Mouse (Mus musculus): ENCODE measurements at regions not wholly inside any gene's neighbourhood (a gene's known extent, or its start where the extent isn't known, plus 50 kb on each side); places are given as distances from the start of the nearest gene placed in this dataset.

- Histone ChIP-seq H3K27ac (ENCODE audit: low read depth) (no peak overlapping the region), H3K27me3 (ENCODE audit: control insufficient read depth, insufficient read depth, low read length) (no peaks in the 10 kb centered on the region), H3K36me3 (replicated peaks; ENCODE audit: control insufficient read depth, insufficient read depth, low read length) (no peaks in the 10 kb centered on the region), H3K9ac (replicated peaks; ENCODE audit: low read depth, low read length) (no peak overlapping the region), H3K4me2 (ENCODE audit: low read depth, low read length) (no peak overlapping the region), H3K4me1 (ENCODE audit: control insufficient read depth, insufficient read depth) (no peaks in the 10 kb centered on the region), H3K4me3 (ENCODE audit: low read depth, low read length) (no peak overlapping the region), H3K9me3 (replicated peaks; ENCODE audit: control insufficient read depth, low read length) (no peaks in the 10 kb centered on the region)
- no peak for ATAC-seq (ENCODE audit: insufficient read depth, low read depth)
- peak; percentile 30 for TF ChIP-seq CTCF (IDR thresholded peaks at IDR 0.05; ENCODE audit: low read depth)
- TF ChIP-seq EP300 (IDR thresholded peaks at IDR 0.05; ENCODE audit: low read depth): no peak
- DNase-seq (ENCODE audit: low spot score): no peak
Observed at GRCm38 (mm10) chr10:26540189-26540588, 164.4 kb upstream of the L3mbtl3 start.

- ATAC-seq (ENCODE audit: insufficient read depth, low read depth) (no peak), DNase-seq (ENCODE audit: low spot score) (no peak)
- Histone ChIP-seq H3K4me2 (ENCODE audit: low read depth, low read length) (no peak overlapping the region), H3K36me3 (replicated peaks; ENCODE audit: control insufficient read depth, insufficient read depth, low read length) (no peaks in the 10 kb centered on the region), H3K4me3 (ENCODE audit: low read depth, low read length) (no peak overlapping the region), H3K27me3 (ENCODE audit: control insufficient read depth, insufficient read depth, low read length) (no peaks in the 10 kb centered on the region), H3K9me3 (replicated peaks; ENCODE audit: control insufficient read depth, low read length) (no peaks in the 10 kb centered on the region), H3K9ac (replicated peaks; ENCODE audit: low read depth, low read length) (no peak overlapping the region), H3K27ac (ENCODE audit: low read depth) (no peak overlapping the region), H3K4me1 (ENCODE audit: control insufficient read depth, insufficient read depth) (no peaks in the 10 kb centered on the region)
- TF ChIP-seq CTCF (IDR thresholded peaks at IDR 0.05; ENCODE audit: low read depth): no peak
- no peak for TF ChIP-seq EP300 (IDR thresholded peaks at IDR 0.05; ENCODE audit: low read depth)
- 73% methylated on average over 1 of the region's 1 CpGs for WGBS
Observed at GRCm38 (mm10) chr10:26544061-26544460, 168.3 kb upstream of the L3mbtl3 start.

GRCm38 (mm10) chr10:26544796-26545195 is 169.0 kb upstream of the L3mbtl3 start:
- no peaks in the 10 kb centered on the region for H3K4me1 ChIP-seq (ENCODE audit: control insufficient read depth, insufficient read depth)
- no peaks in the 10 kb centered on the region for H3K27me3 ChIP-seq (ENCODE audit: control insufficient read depth, insufficient read depth, low read length)
- ATAC-seq (ENCODE audit: insufficient read depth, low read depth) (no peak), DNase-seq (ENCODE audit: low spot score) (no peak)
- H3K4me3 ChIP-seq (ENCODE audit: low read depth, low read length): no peak overlapping the region
- no peaks in the 10 kb centered on the region for H3K36me3 ChIP-seq (replicated peaks; ENCODE audit: control insufficient read depth, insufficient read depth, low read length)
- H3K27ac ChIP-seq (ENCODE audit: low read depth): no peak overlapping the region
- no peak for TF ChIP-seq EP300 (IDR thresholded peaks at IDR 0.05; ENCODE audit: low read depth)
- TF ChIP-seq CTCF (IDR thresholded peaks at IDR 0.05; ENCODE audit: low read depth): no peak
- no peaks in the 10 kb centered on the region for H3K9me3 ChIP-seq (replicated peaks; ENCODE audit: control insufficient read depth, low read length)
- H3K9ac ChIP-seq (replicated peaks; ENCODE audit: low read depth, low read length): no peak overlapping the region
- WGBS: 57% methylated on average over 1 of the region's 1 CpGs
- no peak overlapping the region for H3K4me2 ChIP-seq (ENCODE audit: low read depth, low read length)

- H3K27ac ChIP-seq (ENCODE audit: low read depth): no peak overlapping the region
- no peak for TF ChIP-seq CTCF (IDR thresholded peaks at IDR 0.05; ENCODE audit: low read depth)
- TF ChIP-seq EP300 (IDR thresholded peaks at IDR 0.05; ENCODE audit: low read depth): no peak
- H3K4me1 ChIP-seq (ENCODE audit: control insufficient read depth, insufficient read depth): no peaks in the 10 kb centered on the region
- WGBS: 87% methylated on average over 8 of the region's 8 CpGs
- H3K9me3 ChIP-seq (replicated peaks; ENCODE audit: control insufficient read depth, low read length): no peaks in the 10 kb centered on the region
- no peaks in the 10 kb centered on the region for H3K36me3 ChIP-seq (replicated peaks; ENCODE audit: control insufficient read depth, insufficient read depth, low read length)
- H3K4me3 ChIP-seq (ENCODE audit: low read depth, low read length): no peak overlapping the region
- no peaks in the 10 kb centered on the region for H3K27me3 ChIP-seq (ENCODE audit: control insufficient read depth, insufficient read depth, low read length)
- DNase-seq (ENCODE audit: low spot score) (no peak), ATAC-seq (ENCODE audit: insufficient read depth, low read depth) (no peak)
- no peak overlapping the region for H3K4me2 ChIP-seq (ENCODE audit: low read depth, low read length)
- H3K9ac ChIP-seq (replicated peaks; ENCODE audit: low read depth, low read length): no peak overlapping the region
Observed at GRCm38 (mm10) chr10:26556246-26556645, 180.5 kb upstream of the L3mbtl3 start.

- DNase-seq (ENCODE audit: low spot score) (no peak), ATAC-seq (ENCODE audit: insufficient read depth, low read depth) (no peak)
- peaks cover 7% of the 10 kb centered on the region for H3K4me1 ChIP-seq (ENCODE audit: control insufficient read depth, insufficient read depth)
- no peak for TF ChIP-seq EP300 (IDR thresholded peaks at IDR 0.05; ENCODE audit: low read depth)
- no peak for TF ChIP-seq CTCF (IDR thresholded peaks at IDR 0.05; ENCODE audit: low read depth)
- WGBS: 41% methylated on average over 1 of the region's 1 CpGs
- no peaks in the 10 kb centered on the region for H3K27me3 ChIP-seq (ENCODE audit: control insufficient read depth, insufficient read depth, low read length)
- no peak overlapping the region for H3K4me2 ChIP-seq (ENCODE audit: low read depth, low read length)
- H3K36me3 ChIP-seq (replicated peaks; ENCODE audit: control insufficient read depth, insufficient read depth, low read length): no peaks in the 10 kb centered on the region
- no peak overlapping the region for H3K27ac ChIP-seq (ENCODE audit: low read depth)
- H3K4me3 ChIP-seq (ENCODE audit: low read depth, low read length): no peak overlapping the region
- H3K9me3 ChIP-seq (replicated peaks; ENCODE audit: control insufficient read depth, low read length): no peaks in the 10 kb centered on the region
- H3K9ac ChIP-seq (replicated peaks; ENCODE audit: low read depth, low read length): no peak overlapping the region
Observed at GRCm38 (mm10) chr10:26558118-26558517, 182.3 kb upstream of the L3mbtl3 start.

- H3K36me3 ChIP-seq (replicated peaks; ENCODE audit: control insufficient read depth, insufficient read depth, low read length): no peaks in the 10 kb centered on the region
- 62% methylated on average over 4 of the region's 4 CpGs for WGBS
- H3K4me3 ChIP-seq (ENCODE audit: low read depth, low read length): no peak overlapping the region
- no peaks in the 10 kb centered on the region for H3K27me3 ChIP-seq (ENCODE audit: control insufficient read depth, insufficient read depth, low read length)
- no peak overlapping the region for H3K4me2 ChIP-seq (ENCODE audit: low read depth, low read length)
- no peak overlapping the region for H3K27ac ChIP-seq (ENCODE audit: low read depth)
- no peak for ATAC-seq (ENCODE audit: insufficient read depth, low read depth)
- H3K4me1 ChIP-seq (ENCODE audit: control insufficient read depth, insufficient read depth): peaks cover 12% of the 10 kb centered on the region
- TF ChIP-seq EP300 (IDR thresholded peaks at IDR 0.05; ENCODE audit: low read depth) (no peak), CTCF (IDR thresholded peaks at IDR 0.05; ENCODE audit: low read depth) (no peak)
- H3K9me3 ChIP-seq (replicated peaks; ENCODE audit: control insufficient read depth, low read length): no peaks in the 10 kb centered on the region
- H3K9ac ChIP-seq (replicated peaks; ENCODE audit: low read depth, low read length): no peak overlapping the region
- DNase-seq (ENCODE audit: low spot score): no peak
Observed at GRCm38 (mm10) chr10:26559323-26559722, 183.6 kb upstream of the L3mbtl3 start.
